ENCODE assay signal across 8 mouse cellular contexts in the genomic region with DNA sequence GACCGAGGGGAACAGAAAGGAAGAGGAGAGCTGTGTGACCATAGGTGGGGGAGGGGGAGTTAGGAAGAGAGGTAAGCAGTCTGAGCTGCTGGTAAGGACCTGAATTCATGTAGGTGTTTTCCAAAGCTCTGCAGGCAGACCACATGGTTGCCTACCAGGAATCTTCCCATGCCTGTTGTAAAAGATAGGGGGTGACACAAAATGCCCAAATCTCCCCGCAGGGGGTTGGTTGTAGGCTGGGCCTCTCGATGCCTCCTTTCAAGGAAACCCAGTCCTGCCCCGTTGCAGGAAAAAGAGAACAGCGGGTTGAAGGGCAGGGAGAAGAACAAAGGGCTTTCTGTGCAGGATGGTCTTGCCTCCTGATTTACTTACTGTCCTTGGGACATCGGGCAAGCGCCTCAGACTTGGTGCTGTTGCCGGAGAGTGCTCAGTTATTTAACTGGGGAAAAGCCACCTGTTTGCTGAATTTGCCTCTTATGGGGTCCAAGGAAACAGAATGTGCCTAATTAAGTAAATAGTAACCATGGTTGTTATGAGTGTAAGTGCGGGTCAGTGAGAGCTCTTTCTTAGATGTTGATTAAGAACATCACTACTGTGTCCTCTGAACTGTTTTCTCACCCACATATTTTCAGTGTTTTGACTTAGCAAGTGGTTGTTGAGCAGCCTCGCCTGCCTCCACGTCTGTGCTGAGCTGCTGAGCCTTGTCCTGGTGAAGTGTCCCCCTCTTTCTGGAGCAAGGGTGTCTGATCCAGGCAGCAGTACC.
DNase-seq lines count a peak whose midpoint lies in the region; ATAC-seq and TF ChIP-seq lines count a peak whose summit lies in the region.

No protein-coding gene starts in this region.

- H3K4me1 ChIP-seq in forebrain, embryonic 11.5 days (replicated peaks; ENCODE audit: control insufficient read depth, insufficient read depth, low read length), result peaks cover 9% of the 10 kb centered on the region
- H3K4me1 ChIP-seq in hindbrain, embryonic 10.5 days (replicated peaks), result peaks cover 27% of the 10 kb centered on the region
- peaks cover 12% of the 10 kb centered on the region; the same call in 1 of the 2 replicates for H3K4me1 ChIP-seq in stomach, postnatal 0 days (replicated peaks; ENCODE audit: control insufficient read depth, insufficient read depth)

- H3K27ac ChIP-seq in forebrain, embryonic 11.5 days (ENCODE audit: low read depth, low read length), result no peak overlapping the region
- H3K27ac ChIP-seq in hindbrain, embryonic 10.5 days, result peak overlapping the region; percentile 89
- peak overlapping the region; percentile 94 for H3K27ac ChIP-seq in stomach, postnatal 0 days (replicated peaks)

- whole genome bisulfite sequencing in forebrain, embryonic 11.5 days, result 9% methylated on average over 11 of the region's 11 CpGs
- 14% methylated on average over 11 of the region's 11 CpGs for WGBS in hindbrain, embryonic 10.5 days
- 30% methylated on average over 11 of the region's 11 CpGs for WGBS in stomach, postnatal 0 days

- no peaks in the 10 kb centered on the region for H3K27me3 ChIP-seq in forebrain, embryonic 11.5 days (ENCODE audit: control insufficient read depth, insufficient read depth, low read length)
- H3K27me3 ChIP-seq in hindbrain, embryonic 10.5 days (ENCODE audit: insufficient read depth, poor library complexity, severe bottlenecking), result 0 out of 2 replicates have a peak, but pooled peaks cover 3% of the 10 kb centered on the region
- no peaks in the 10 kb centered on the region for H3K27me3 ChIP-seq in stomach, postnatal 0 days (ENCODE audit: control insufficient read depth, insufficient read depth, low read length)

- H3K4me3 ChIP-seq in forebrain, embryonic 11.5 days (ENCODE audit: low read depth, low read length), result peak overlapping the region; percentile 27
- peak overlapping the region; percentile 54 for H3K4me3 ChIP-seq in hindbrain, embryonic 10.5 days
- no peak overlapping the region for H3K4me3 ChIP-seq in stomach, postnatal 0 days (ENCODE audit: low read depth, low read length)

- TF ChIP-seq CTCF in stomach, postnatal 0 days (IDR thresholded peaks at IDR 0.05; ENCODE audit: low read depth), result no peak

- H3K36me3 ChIP-seq in forebrain, embryonic 11.5 days (ENCODE audit: control insufficient read depth, insufficient read depth, low read length), result no peaks in the 10 kb centered on the region
- H3K36me3 ChIP-seq in hindbrain, embryonic 10.5 days, result no peaks in the 10 kb centered on the region
- no peaks in the 10 kb centered on the region for H3K36me3 ChIP-seq in stomach, postnatal 0 days (ENCODE audit: control insufficient read depth, insufficient read depth, low read length)

- H3K9ac ChIP-seq in forebrain, embryonic 11.5 days (ENCODE audit: low read length), result peak overlapping the region; percentile 55; the same call in 1 of the 2 replicates
- peak overlapping the region; percentile 47; the same call in 1 of the 2 replicates for H3K9ac ChIP-seq in stomach, postnatal 0 days (ENCODE audit: low read length)

- peak; percentile 66 to 88 for DNase-seq in adrenal gland, adult (ENCODE audit: inconsistent age in 2 of 2, low spot score in 1 of 2)
- no peak for DNase-seq in adrenal gland, postnatal 25 days
- peak; percentile 47 for DNase-seq in brain, adult 2 months (ENCODE audit: low read depth, low spot score)
- peak; percentile 62 for DNase-seq in forebrain, embryonic 11.5 days (ENCODE audit: low spot score)
- DNase-seq in hindbrain, embryonic 10.5 days (ENCODE audit: low spot score), result peak; percentile 56
- DNase-seq in layer of hippocampus, postnatal 10 days (ENCODE audit: low spot score in 2 of 2), result peak; percentile 44 to 46
- peak; percentile 30 to 39 for DNase-seq in lung, postnatal 4 days
- DNase-seq in stomach, postnatal 0 days (ENCODE audit: low spot score), result peak; percentile 29

- no peak for TF ChIP-seq EP300 in stomach, postnatal 0 days (optimal IDR thresholded peaks at IDR 0.05)

- no peaks in the 10 kb centered on the region for H3K9me3 ChIP-seq in forebrain, embryonic 11.5 days (ENCODE audit: control insufficient read depth, low read length)
- H3K9me3 ChIP-seq in hindbrain, embryonic 10.5 days, result no peaks in the 10 kb centered on the region
- H3K9me3 ChIP-seq in stomach, postnatal 0 days (ENCODE audit: control insufficient read depth, low read length), result no peaks in the 10 kb centered on the region

- peak overlapping the region; percentile 58 for H3K4me2 ChIP-seq in forebrain, embryonic 11.5 days (ENCODE audit: low read depth, low read length, severe bottlenecking)
- H3K4me2 ChIP-seq in stomach, postnatal 0 days (replicated peaks; ENCODE audit: low read depth), result peak overlapping the region; percentile 38

- peak; percentile 67 for ATAC-seq in forebrain, embryonic 11.5 days (replicated peaks; ENCODE audit: low FRiP score)
- ATAC-seq in stomach, postnatal 0 days (ENCODE audit: low FRiP score, low TSS enrichment), result peak; percentile 22; the same call in 1 of the 2 replicates
